Mouse (Mus musculus): ENCODE measurements around the gene Pex14.

DNA sequence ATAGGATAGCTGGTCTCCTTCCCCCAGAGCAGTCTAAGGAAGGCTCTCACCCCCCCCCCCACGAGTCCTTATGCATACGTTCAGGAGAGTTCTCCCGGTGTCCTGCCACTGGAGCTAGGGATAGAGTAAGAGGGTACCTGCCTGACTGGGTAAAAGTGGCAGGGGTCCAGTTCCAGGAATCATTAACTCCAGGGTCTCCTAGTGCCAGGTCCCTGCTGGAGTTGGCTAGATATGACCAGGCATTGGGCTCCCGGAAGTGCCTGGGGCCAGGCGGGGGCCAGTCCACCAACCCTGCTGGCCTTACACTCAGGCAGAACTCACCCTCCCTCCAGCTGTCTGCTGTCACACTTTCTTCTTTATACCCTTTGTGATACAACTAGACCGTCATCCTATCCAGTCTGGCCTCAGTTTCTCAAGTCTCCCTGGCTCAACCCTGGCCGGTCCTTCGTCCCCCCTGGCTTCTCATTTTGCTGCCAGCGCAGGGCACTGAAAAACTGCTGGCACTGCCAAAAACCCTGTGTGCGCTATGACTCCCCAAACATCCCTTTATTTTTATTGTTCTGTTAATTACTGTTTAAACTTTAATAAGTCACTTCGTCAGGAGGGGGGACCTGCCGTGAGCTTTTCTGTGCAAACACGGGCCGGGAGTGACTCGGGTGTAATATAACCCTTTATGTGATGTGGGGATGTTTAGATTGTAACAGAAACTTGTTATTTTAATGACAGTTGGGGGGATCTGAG lies 180.8 kb downstream of the Pex14 start:
- TF ChIP-seq CTCF (IDR thresholded peaks at IDR 0.05), result no peak
- no peak for TF ChIP-seq POLR2A (IDR thresholded peaks at IDR 0.05; ENCODE audit: insufficient read depth, low read depth, low read length)

Data from heart, adult 2 months (tissue).